Mouse (Mus musculus) liver, embryonic 12.5 days (tissue): ENCODE results near the gene Pfdn2. TPM values are rescaled to one million over a fixed set of nuclear protein-coding genes. Genes with fewer than 3 reads are reported as not detected.
A peak's percentile ranks its signal among the peaks of the same experiment; 100 is the strongest.

Source experiments
- ATAC-seq: fragments of 200-750 bp; cut with Nextera tagmentation; 2 replicates; pipeline ENCODE4 v1.8.0; 2017; ENCODE audit warnings: moderate number of reproducible peaks, mild to moderate bottlenecking, moderate library complexity
- H3K27ac ChIP-seq: fragments of 300-500 bp; sonication (generic); 2 replicates; pipeline ENCODE4 v1.5.1; 2016; ENCODE audit warnings: mild to moderate bottlenecking
- H3K27me3 ChIP-seq: fragments of 300-500 bp; sonication (generic); replicated peaks from 2 replicates; pipeline ENCODE4 v1.6.1; 2016; ENCODE audit warnings: mild to moderate bottlenecking, moderate library complexity
- H3K36me3 ChIP-seq: fragments of 300-500 bp; sonication (generic); 2 replicates; pipeline ENCODE4 v1.6.1; 2016; ENCODE audit warnings: mild to moderate bottlenecking, moderate library complexity
- H3K4me1 ChIP-seq: fragments of 300-500 bp; sonication (generic); 2 replicates; pipeline ENCODE4 v1.6.1; 2016
- H3K4me2 ChIP-seq: fragments of 300-500 bp; sonication (generic); 2 replicates; pipeline ENCODE4 v1.6.1; 2016; ENCODE audit warnings: mild to moderate bottlenecking, moderate library complexity
- H3K4me3 ChIP-seq: fragments of 300-500 bp; sonication (generic); 2 replicates; pipeline ENCODE4 v1.5.1; 2016; ENCODE audit warnings: mild to moderate bottlenecking, moderate library complexity
- H3K9ac ChIP-seq: fragments of 300-500 bp; sonication (generic); 2 replicates; pipeline ENCODE4 v1.6.1; 2016; ENCODE audit warnings: mild to moderate bottlenecking, moderate library complexity
- H3K9me3 ChIP-seq: fragments of 300-500 bp; sonication (generic); replicated peaks from 2 replicates; pipeline ENCODE4 v1.6.1; 2016; ENCODE audit warnings: mild to moderate bottlenecking, moderate library complexity
- WGBS: fragments of 180-500 bp; shearing (Covaris S2); methylation state at CpG from one replicate; pipeline ENCODE4 v1.1.7; 2016; ENCODE audit not compliant: insufficient replicate concordance; 5-methylcytosine and 5-hydroxymethylcytosine counted together
- polyA plus RNA-seq: library from polyadenylated mRNA; unstranded; fragments of >200 nt; fragmentation: Nextera tagmentation; extraction: Ambion mirVana; gene quantifications from 2 replicates; pipeline ENCODE4 v1.2.1, GENCODE M21; 2016

Pfdn2 gene
- polyA plus RNA-seq, 1 experiment from 2014 or later = 74.3 TPM

DNA sequence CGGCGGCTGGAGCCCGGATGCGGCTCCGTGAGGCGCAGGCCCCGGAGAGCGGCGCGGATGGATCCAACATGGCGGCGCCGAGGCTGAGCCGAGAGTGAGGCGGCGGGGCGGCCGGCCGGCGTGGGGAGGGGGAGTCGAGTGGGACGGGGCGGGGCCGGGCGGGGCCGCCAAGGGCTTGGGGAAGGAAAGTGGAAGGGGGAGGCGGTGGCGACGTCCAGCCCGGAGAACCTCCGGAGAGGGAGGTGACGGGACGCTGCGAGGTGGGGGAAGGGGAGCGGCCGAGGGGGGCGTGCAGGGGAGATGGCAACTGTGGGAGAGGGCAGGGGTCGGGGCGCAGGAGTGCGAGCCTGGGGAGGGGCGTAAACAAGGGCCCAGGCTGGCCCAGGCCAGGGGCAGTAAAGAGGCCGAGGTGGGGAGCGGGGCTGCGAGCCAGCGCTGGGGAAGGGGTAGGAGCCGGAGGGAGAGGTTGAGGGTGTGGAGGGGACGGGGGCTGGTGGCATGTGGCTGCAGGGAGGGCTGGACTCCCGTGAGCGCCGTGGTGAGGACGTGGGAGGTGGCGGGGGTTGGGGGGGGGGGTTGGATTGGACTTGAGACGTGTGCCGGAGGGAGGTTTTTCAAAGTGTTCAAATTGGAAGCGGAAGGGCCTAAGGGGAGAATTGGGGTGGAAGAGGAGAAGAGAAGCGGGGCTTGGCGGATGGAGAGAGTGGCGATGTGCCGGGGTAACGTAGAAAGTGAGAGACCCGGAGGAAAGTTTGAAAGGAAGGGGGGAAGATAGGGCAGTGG is 15.8 kb upstream of the Pfdn2 start:
- H3K36me3 ChIP-seq = peaks cover 35% of the 10 kb centered on the region
- H3K4me3 ChIP-seq = peak overlapping the region; percentile 88
- peaks cover 54% of the 10 kb centered on the region for H3K4me1 ChIP-seq
- whole genome bisulfite sequencing = 2% methylated on average over 50 of the region's 61 CpGs
- H3K27ac ChIP-seq = peak overlapping the region; percentile 94
- H3K9me3 ChIP-seq = no peaks in the 10 kb centered on the region
- H3K4me2 ChIP-seq = peak overlapping the region; percentile 90
- H3K27me3 ChIP-seq = no peaks in the 10 kb centered on the region
- peak overlapping the region; percentile 97 for H3K9ac ChIP-seq
- peak; percentile 75 for ATAC-seq

DNA sequence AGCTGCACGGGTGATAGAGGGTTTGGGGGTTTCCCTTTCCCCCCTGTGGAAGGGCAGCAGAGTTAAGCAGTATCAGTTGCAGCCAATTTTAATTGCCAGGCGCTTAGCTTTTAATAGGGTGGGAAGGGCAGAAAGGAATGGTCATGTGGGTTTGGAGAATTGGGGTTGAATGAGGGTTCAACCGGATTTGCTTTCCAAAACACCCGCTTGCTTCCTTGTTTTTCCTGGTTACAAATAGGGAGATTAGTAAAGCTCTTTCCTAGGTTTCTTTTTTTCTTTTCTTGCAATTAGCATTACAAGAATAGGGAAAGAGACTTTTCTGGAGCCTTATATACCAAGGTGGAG is 15.3 kb upstream of the Pfdn2 start:
- Histone ChIP-seq H3K4me1 (peaks cover 58% of the 10 kb centered on the region), H3K27me3 (no peaks in the 10 kb centered on the region), H3K4me3 (peak overlapping the region; percentile 88), H3K36me3 (peaks cover 34% of the 10 kb centered on the region), H3K27ac (peak overlapping the region; percentile 94), H3K4me2 (peak overlapping the region; percentile 90), H3K9me3 (no peaks in the 10 kb centered on the region), H3K9ac (peak overlapping the region; percentile 97)
- WGBS = 3% methylated on average over 4 of the region's 4 CpGs
- no peak for ATAC-seq

DNA sequence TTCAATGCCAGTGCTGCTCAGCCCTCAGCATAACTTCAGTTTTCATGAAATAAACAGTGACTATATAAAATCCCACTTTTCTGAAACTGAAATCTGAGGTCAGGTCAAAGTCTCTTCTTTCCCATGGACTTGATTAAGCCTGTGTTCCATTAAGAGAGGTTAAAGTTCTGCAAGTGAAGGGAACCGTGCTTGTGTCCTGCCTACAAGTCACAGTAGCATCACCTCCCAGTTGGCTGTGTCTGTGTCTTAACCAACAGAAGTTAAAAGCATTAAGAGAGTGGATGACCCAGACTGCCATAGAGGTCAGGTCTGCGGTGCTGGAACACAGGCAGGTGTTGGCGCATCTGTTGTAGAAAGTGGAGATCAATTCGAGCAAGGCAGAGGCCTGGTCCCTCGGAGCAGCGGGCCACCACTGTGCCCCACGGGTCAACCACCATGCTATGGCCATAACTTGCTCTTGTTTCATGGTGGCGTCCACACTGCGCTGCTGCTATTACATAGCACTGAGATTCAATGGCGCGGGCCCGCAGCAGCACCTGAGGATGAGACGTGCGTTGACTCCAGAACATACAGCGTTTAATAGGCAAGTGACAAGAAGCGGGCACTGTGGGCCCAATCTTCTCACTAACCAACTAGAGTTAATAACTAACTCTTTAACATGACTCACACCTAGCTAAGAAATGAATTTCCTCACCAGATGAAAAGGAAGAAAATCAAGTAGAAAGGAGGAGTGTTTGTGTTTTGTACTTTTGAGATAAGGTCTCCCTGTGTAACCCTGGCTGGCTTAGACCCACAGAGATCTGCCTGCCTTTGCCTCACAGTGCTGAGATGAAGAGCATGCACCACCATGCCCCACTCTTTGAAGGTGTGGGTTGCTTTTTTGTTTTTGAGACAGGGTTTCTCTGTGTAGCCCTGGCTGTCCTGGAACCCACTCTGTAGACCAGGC is 2.9 kb upstream of the Pfdn2 start:
- Histone ChIP-seq H3K27ac (no peak overlapping the region), H3K27me3 (no peaks in the 10 kb centered on the region), H3K4me1 (peaks cover 25% of the 10 kb centered on the region), H3K36me3 (peaks cover 68% of the 10 kb centered on the region), H3K4me2 (no peak overlapping the region), H3K9ac (no peak overlapping the region), H3K4me3 (no peak overlapping the region), H3K9me3 (no peaks in the 10 kb centered on the region; the same call in 1 of the 2 replicates)
- 88% methylated on average over 16 of the region's 16 CpGs for WGBS
- ATAC-seq = no peak

DNA sequence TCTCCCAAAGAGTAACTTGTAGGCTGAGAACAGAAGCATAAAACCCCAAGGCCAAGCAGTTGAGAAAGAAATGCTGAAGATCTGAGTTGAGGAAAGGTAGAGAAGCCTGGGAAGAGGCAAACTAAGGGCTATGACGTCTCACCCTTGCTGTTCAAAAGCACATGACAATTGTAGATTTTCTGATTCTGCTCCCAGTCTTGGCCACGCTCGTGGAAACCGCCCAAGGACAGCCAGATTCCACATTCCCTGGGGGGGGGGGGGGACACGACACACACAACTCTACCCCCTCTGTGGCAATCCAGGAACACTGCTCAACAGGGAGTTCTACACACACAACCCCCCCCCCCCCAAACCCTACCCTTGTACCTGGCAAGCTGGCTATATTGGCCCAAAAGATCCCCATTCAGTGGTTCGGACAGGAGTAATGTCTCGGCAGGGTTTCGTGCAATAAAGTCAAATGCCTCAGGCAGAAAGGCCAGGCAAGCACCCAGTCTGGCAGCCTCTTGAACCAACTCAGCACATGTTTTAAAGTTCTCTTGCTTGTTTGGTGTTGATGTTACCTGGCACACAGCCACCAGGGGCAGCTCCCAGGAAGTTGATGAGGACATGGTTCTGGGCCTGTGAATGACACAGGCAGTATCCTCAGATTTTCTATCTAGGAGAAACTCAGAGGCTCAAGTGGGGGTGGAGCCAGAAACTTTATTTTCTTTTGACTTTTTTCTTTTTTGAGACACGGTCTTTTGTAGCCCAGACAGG is 1.4 kb upstream of the Pfdn2 start:
- peaks cover 38% of the 10 kb centered on the region for H3K4me1 ChIP-seq
- WGBS = 75% methylated on average over 9 of the region's 9 CpGs
- H3K9me3 ChIP-seq = no peaks in the 10 kb centered on the region; the same call in 1 of the 2 replicates
- no peak overlapping the region for H3K27ac ChIP-seq
- peaks cover 65% of the 10 kb centered on the region for H3K36me3 ChIP-seq
- ATAC-seq = 0 out of 2 replicates have a peak, but pooled peaks have one; percentile 9
- H3K4me3 ChIP-seq = peak overlapping the region; percentile 82
- no peak overlapping the region for H3K9ac ChIP-seq
- H3K27me3 ChIP-seq = no peaks in the 10 kb centered on the region
- peak overlapping the region; percentile 84 for H3K4me2 ChIP-seq

DNA sequence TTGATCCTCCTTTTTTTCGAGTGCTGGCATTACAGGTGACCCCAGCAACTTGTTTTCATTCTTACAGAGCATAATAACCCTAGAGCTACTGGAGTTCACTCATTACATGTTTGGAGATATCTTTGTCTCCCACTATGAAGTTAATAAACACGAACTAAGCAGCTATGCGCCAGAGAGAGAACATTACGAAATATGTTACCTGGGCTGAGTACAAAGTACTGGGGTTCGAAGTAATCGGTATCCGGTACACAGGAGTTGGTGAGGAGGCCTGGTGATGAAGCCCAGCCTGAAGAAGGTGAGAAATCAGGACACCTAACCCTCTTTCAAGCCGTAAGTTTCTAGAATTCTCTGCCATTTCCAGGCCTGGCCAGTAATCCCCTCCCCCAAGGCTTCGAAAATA is 755 bp upstream of the Pfdn2 start:
- Histone ChIP-seq H3K9me3 (no peaks in the 10 kb centered on the region; the same call in 1 of the 2 replicates), H3K9ac (peak overlapping the region; percentile 87), H3K27me3 (no peaks in the 10 kb centered on the region), H3K4me2 (peak overlapping the region; percentile 84), H3K4me3 (peak overlapping the region; percentile 82), H3K27ac (peak overlapping the region; percentile 75; the same call in 1 of the 2 replicates), H3K36me3 (peaks cover 60% of the 10 kb centered on the region), H3K4me1 (peaks cover 41% of the 10 kb centered on the region)
- WGBS = 67% methylated on average over 9 of the region's 9 CpGs
- no peak; the same call in 1 of the 2 replicates for ATAC-seq

DNA sequence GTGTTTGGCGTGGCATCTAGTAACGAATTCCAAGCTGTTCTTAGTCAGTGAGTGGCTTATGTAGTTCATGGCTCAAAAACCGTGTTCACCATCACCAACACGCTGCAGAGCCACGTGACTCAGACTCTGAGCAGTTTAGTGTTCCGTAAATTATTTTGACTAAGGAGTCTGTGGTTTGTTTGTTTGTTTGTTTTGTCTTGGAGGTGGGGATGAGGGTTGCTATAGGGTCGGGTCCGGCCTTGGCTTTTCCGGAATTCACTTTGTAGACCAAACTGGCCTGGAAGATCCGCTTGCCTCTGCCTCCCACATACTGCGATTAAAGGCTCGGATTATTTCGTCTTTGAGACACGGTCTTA is 603 bp downstream of the Pfdn2 start:
- Histone ChIP-seq H3K4me3 (peak overlapping the region; percentile 82), H3K9ac (peak overlapping the region; percentile 87), H3K36me3 (peaks cover 47% of the 10 kb centered on the region), H3K4me2 (peak overlapping the region; percentile 84), H3K9me3 (no peaks in the 10 kb centered on the region; the same call in 1 of the 2 replicates), H3K27me3 (no peaks in the 10 kb centered on the region), H3K4me1 (peaks cover 47% of the 10 kb centered on the region), H3K27ac (peak overlapping the region; percentile 75)
- WGBS = under 1% methylated on average over 14 of the region's 14 CpGs
- peak; percentile 46; the same call in 1 of the 2 replicates for ATAC-seq

DNA sequence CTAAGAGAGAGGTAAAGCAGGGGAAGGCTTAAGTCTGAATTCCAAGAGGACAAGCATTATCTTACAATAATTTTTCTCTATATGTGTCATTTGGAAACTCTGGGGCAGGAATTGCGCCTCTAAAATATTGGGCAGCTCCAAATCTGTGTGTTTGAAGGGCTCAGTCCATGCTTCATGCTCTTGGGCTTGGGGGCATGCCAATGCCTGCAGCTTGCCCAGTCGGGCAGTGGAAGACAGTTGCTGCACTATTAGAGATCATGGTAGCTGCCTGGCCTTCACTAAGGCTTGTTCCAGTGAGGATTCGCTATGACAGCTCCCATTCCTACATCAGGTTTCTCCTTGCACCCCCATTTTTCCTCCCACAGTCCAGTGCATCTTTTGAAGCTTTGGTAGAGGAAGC is 3.2 kb downstream of the Pfdn2 start:
- H3K9ac ChIP-seq = peak overlapping the region; percentile 3; the same call in 1 of the 2 replicates
- WGBS = 90% methylated on average over 3 of the region's 3 CpGs
- no peak overlapping the region for H3K4me3 ChIP-seq
- ATAC-seq = no peak
- no peaks in the 10 kb centered on the region for H3K27me3 ChIP-seq
- peaks cover 46% of the 10 kb centered on the region for H3K4me1 ChIP-seq
- peaks cover 21% of the 10 kb centered on the region for H3K36me3 ChIP-seq
- no peak overlapping the region for H3K27ac ChIP-seq
- H3K4me2 ChIP-seq = no peak overlapping the region
- no peaks in the 10 kb centered on the region; the same call in 1 of the 2 replicates for H3K9me3 ChIP-seq

DNA sequence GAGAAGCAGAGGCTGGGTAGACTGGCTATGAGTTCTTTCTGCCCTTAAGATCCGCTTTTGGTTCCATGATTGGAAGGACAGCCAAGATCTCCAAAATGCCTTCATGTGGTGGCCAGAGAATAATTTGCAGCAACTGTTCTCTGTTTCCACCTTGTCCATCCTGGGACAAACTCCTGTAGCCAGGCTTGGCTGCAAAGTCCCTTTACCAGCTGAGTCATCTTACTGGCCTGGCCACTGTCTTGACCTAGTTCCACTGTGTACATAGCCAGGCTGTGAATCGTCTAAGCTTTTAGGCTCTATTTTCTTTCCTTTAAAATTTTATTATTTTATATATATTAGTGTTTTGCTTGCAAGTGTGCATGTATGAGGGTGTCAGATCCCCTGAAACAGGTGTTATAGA is 3.7 kb downstream of the Pfdn2 start:
- Histone ChIP-seq H3K27me3 (no peaks in the 10 kb centered on the region), H3K9me3 (no peaks in the 10 kb centered on the region; the same call in 1 of the 2 replicates), H3K36me3 (peaks cover 18% of the 10 kb centered on the region), H3K4me1 (peaks cover 41% of the 10 kb centered on the region), H3K4me2 (no peak overlapping the region), H3K4me3 (no peak overlapping the region), H3K9ac (no peak overlapping the region), H3K27ac (no peak overlapping the region)
- no peak for ATAC-seq
- 81% methylated on average over 2 of the region's 2 CpGs for WGBS

DNA sequence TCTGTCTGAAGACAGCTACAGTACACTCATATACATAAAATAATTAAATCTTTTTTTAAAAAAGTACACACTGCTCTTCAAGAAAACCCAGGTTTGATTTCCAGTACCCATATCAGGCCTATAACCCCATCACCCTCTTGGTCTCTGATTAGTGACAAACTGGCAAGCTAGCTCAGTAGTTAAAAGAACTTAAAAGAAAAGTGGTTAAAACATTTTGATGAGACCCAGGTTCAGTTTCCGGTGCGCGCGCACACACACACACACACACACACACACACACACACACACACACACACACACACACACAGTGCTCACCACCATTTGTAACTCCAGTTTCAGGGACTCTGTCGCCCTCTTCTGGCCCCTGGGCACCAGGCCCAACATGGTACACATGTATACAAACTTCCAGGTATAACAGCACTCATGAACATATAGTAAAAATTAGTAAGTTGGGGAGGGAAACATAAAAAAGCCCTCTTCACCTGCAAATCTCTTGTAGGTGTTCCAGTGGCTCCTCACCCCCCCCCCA is 10.4 kb downstream of the Pfdn2 start:
- H3K27ac ChIP-seq = no peak overlapping the region
- ATAC-seq = no peak

DNA sequence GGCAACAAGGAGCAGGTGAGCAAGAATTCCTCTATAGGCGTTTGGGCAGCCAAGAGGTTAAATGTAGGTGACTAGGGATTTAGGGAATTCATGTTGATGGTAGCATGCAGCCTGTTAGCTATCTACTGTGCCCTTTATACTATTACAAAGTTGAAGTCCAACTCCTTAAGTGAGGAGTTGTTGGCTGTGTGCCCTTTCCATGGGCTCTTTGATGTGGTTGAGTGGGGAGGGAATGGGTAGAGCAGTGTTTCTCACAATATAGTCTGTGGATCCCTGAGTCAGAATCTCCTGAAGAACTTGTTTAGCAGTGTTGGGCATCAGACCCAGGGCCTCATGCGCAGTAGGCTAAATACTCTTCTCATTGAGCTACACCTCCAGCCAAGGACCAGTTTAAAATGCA is 11.3 kb downstream of the Pfdn2 start:
- H3K4me2 ChIP-seq = no peak overlapping the region
- 88% methylated on average over 2 of the region's 2 CpGs for WGBS
- H3K36me3 ChIP-seq = peaks cover 32% of the 10 kb centered on the region
- no peak overlapping the region for H3K4me3 ChIP-seq
- H3K9ac ChIP-seq = no peak overlapping the region
- H3K4me1 ChIP-seq = peaks cover 25% of the 10 kb centered on the region
- no peak for ATAC-seq
- no peak overlapping the region for H3K27ac ChIP-seq
- H3K9me3 ChIP-seq = no peaks in the 10 kb centered on the region
- no peaks in the 10 kb centered on the region for H3K27me3 ChIP-seq

More for the DNA sequence above, 10.4 kb downstream of the Pfdn2 start:
- Histone ChIP-seq H3K4me1 (peaks cover 18% of the 10 kb centered on the region), H3K4me3 (no peak overlapping the region), H3K36me3 (peaks cover 32% of the 10 kb centered on the region), H3K27me3 (no peaks in the 10 kb centered on the region), H3K9me3 (no peaks in the 10 kb centered on the region), H3K4me2 (no peak overlapping the region), H3K9ac (no peak overlapping the region)
- 77% methylated on average over 5 of the region's 5 CpGs for WGBS

DNA sequence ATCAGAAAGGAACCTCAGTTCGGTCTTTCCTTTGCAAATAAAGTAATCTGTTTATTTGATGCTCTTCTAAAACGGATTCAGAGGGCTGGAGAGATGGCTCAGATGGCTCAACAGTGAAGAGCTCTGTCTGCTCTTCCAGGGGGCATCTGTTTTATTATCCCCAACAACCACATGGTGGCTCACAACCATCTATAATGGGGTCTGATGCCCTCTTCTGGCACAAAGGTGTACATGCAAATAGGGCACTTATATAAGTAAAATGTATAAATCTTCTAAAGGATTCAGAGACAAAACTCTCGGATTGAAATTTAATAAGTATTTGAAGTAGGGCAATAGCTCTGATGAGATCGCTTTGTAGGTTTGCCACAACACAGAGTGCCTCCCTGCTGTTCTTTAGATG is 13.0 kb downstream of the Pfdn2 start:
- no peak overlapping the region for H3K4me3 ChIP-seq
- ATAC-seq = no peak
- H3K9ac ChIP-seq = no peak overlapping the region
- peaks cover 32% of the 10 kb centered on the region for H3K36me3 ChIP-seq
- peaks cover 26% of the 10 kb centered on the region for H3K4me1 ChIP-seq
- no peaks in the 10 kb centered on the region for H3K27me3 ChIP-seq
- no peak overlapping the region for H3K4me2 ChIP-seq
- no peaks in the 10 kb centered on the region for H3K9me3 ChIP-seq
- H3K27ac ChIP-seq = no peak overlapping the region
- WGBS = 63% methylated on average over 4 of the region's 4 CpGs
